8 mouse cellular contexts compared by ENCODE assay signal in the genomic region with DNA sequence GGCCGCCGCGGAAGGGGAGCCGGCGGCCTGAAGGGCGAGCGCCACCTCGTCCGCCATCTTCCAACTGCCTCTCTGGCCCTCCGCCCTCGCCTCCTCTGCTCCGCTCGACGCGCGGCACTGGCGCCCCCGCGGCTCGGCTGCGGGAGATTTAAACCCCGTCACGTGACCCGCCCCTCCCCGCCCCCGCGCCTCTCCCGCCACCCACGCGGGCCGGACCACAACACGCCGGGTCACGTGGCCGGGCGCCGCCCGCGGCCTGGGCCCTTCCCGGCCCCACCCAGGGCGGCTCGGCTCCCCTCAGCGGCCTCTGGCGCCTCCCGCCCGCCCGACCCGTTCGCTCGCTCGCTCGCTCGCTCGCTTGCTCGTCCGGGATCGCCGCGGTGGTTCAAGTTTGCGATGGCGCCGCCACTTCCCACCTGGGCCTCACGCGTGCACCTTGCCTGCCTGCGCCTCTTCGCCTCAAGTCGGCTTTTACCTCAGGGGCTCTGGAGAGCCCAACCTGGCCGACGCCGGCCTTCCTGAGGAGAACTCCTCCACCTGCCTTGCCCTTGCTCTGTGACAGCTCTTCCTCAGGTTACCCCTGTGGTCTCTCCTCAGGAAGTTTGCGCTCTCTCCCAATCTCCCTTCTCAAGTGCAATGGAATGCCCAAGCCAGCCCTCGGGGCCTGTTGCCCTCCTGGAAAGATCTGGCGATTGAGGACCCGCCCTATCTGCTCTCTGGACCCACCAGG. TPM values are rescaled to one million over a fixed set of nuclear protein-coding genes. Genes with fewer than 3 reads are reported as not detected.
DNase-seq lines count a peak whose midpoint lies in the region; ATAC-seq and TF ChIP-seq lines count a peak whose summit lies in the region.

No protein-coding gene starts in this region.

- POLR2A ChIA-PET in Patski (lab: Charles Lee): no interaction called here

- peak overlapping the region; percentile 73 for H3K4me2 ChIP-seq in hindbrain, embryonic 12.5 days (replicated peaks)

- no peaks in the 10 kb centered on the region for H3K9me3 ChIP-seq in hindbrain, embryonic 12.5 days (replicated peaks)

- CTCF ChIA-PET in Patski (lab: Charles Lee): no interaction called here

- no peaks in the 10 kb centered on the region; the same call in 1 of the 2 replicates for H3K36me3 ChIP-seq in hindbrain, embryonic 12.5 days

- H3K9ac ChIP-seq in hindbrain, embryonic 12.5 days: peak overlapping the region; percentile 86

- in situ Hi-C loops in Patski (cut with MboI; ENCODE audit: low pct_unique_long_range_greater_than_20kb): no loop called here

- H3K4me3 ChIP-seq in hindbrain, embryonic 12.5 days: peak overlapping the region; percentile 67

- DNase-seq in Patski (ENCODE audit: low read depth, low spot score): peak; percentile 17
- DNase-seq in cerebellum, postnatal 10 days: peak; percentile 96 to 97
- DNase-seq in frontal cortex, postnatal 10 days (ENCODE audit: low spot score in 2 of 2): peak; percentile 61 to 81
- DNase-seq in layer of hippocampus, postnatal 14 days (ENCODE audit: low spot score in 2 of 2): peak; percentile 80 to 88
- DNase-seq in lung, postnatal 10 days: peak; percentile 93
- peak; percentile 87 for DNase-seq in ovary, postnatal 14 days (ENCODE audit: low spot score)
- peak; percentile 79 to 83 for DNase-seq in thymus, postnatal 10 days (ENCODE audit: low spot score in 2 of 2)

- ATAC-seq in Patski: peak; percentile 85
- ATAC-seq in hindbrain, embryonic 12.5 days (ENCODE audit: low FRiP score): peak; percentile 97

- peak; percentile 32 for TF ChIP-seq CTCF in Patski (IDR thresholded peaks at IDR 0.05)

- peaks cover 18% of the 10 kb centered on the region for H3K4me1 ChIP-seq in hindbrain, embryonic 12.5 days

- WGBS in hindbrain, embryonic 12.5 days: 1% methylated on average over 39 of the region's 74 CpGs

- H3K27me3 ChIP-seq in Patski: no peaks in the 10 kb centered on the region
- H3K27me3 ChIP-seq in hindbrain, embryonic 12.5 days: no peaks in the 10 kb centered on the region

- H3K27ac ChIP-seq in hindbrain, embryonic 12.5 days: peak overlapping the region; percentile 95

RNA-seq across cellular contexts. Expression of a gene that starts 42.4 kb away (rescaled TPM):
- 11.6 TPM for polyA plus RNA-seq in Patski (2021)
- polyA plus RNA-seq in hindbrain, embryonic 12.5 days (2016; fragmentation: Nextera tagmentation; extraction: Ambion mirVana): 7.8 and 8.6 TPM in 2 replicates
- total RNA-seq in layer of hippocampus, postnatal 14 days (2021): 10 to 100 TPM; 11.3 to 12.4 TPM

RNA-seq across cellular contexts. Expression of a gene that starts 43.2 kb away (rescaled TPM):
- 17.4 TPM for polyA plus RNA-seq in Patski (2021)
- 14.1 and 17.4 TPM in 2 replicates for polyA plus RNA-seq in hindbrain, embryonic 12.5 days (2016; fragmentation: Nextera tagmentation; extraction: Ambion mirVana)
- total RNA-seq in layer of hippocampus, postnatal 14 days (2021): 10 to 100 TPM; 14.2 to 15.0 TPM

Comparison
In these comparisons a context has a peak if more than half of its experiments do, and no peak if none do; other contexts are left out.
1. Peak in every context shown above with its lines: DNase-seq, ATAC-seq, H3K4me3 ChIP-seq and H3K27ac ChIP-seq.
2. DNase-seq: peak in every context shown above with its lines; median percentile 96 in cerebellum, postnatal 10 days; 93 in lung, postnatal 10 days; 87 in ovary, postnatal 14 days; 84 in layer of hippocampus, postnatal 14 days; 81 in thymus, postnatal 10 days; 71 in frontal cortex, postnatal 10 days; 17 in Patski.